Mouse (Mus musculus) embryonic facial prominence, embryonic 15.5 days (tissue): Measurements from ENCODE around the gene Cxcl1. TPM values are rescaled to one million over a fixed set of nuclear protein-coding genes. Genes with fewer than 3 reads are reported as not detected.
A peak's percentile ranks its signal among the peaks of the same experiment; 100 is the strongest.
"Not testable (repeated sequence)": the region's sequence is repeated elsewhere in the genome, so short reads cannot be mapped to it uniquely, and the experiment has no call there.

Experiments used
- ATAC-seq: fragments of 200-750 bp; cut with Nextera tagmentation; 2 replicates; pipeline ENCODE4 v1.8.0; 2017; ENCODE audit warnings: low read depth, moderate TSS enrichment; ENCODE audit not compliant: insufficient number of reproducible peaks, low FRiP score, low TSS enrichment
- H3K27ac ChIP-seq: fragments of 300-500 bp; sonication (generic); replicated peaks from 2 replicates; pipeline ENCODE4 v1.5.1; 2015; ENCODE audit warnings: mild to moderate bottlenecking, inconsistent platforms
- H3K27me3 ChIP-seq: fragments of 300-500 bp; sonication (generic); 2 replicates; pipeline ENCODE4 v1.6.1; 2015; ENCODE audit warnings: inconsistent platforms
- H3K36me3 ChIP-seq: fragments of 300-500 bp; sonication (generic); 2 replicates; pipeline ENCODE4 v1.6.1; 2015; ENCODE audit warnings: mild to moderate bottlenecking, inconsistent platforms
- H3K4me1 ChIP-seq: fragments of 300-500 bp; sonication (generic); 2 replicates; pipeline ENCODE4 v1.6.1; 2015; ENCODE audit warnings: inconsistent platforms
- H3K4me2 ChIP-seq: fragments of 300-500 bp; sonication (generic); replicated peaks from 2 replicates; pipeline ENCODE4 v1.6.1; 2015; ENCODE audit warnings: mild to moderate bottlenecking, inconsistent platforms
- H3K4me3 ChIP-seq: fragments of 300-500 bp; sonication (generic); replicated peaks from 2 replicates; pipeline ENCODE4 v1.5.1; 2015; ENCODE audit warnings: mild to moderate bottlenecking, inconsistent platforms
- H3K9ac ChIP-seq: fragments of 300-500 bp; sonication (generic); 2 replicates; pipeline ENCODE4 v1.6.1; 2015; ENCODE audit warnings: inconsistent platforms
- H3K9me3 ChIP-seq: fragments of 300-500 bp; sonication (generic); replicated peaks from 2 replicates; pipeline ENCODE4 v1.6.1; 2016; ENCODE audit warnings: inconsistent platforms
- whole genome bisulfite sequencing: fragments of 180-500 bp; shearing (Covaris S2); methylation state at CpG from one replicate; pipeline ENCODE4 v1.1.7; 2015; 5-methylcytosine and 5-hydroxymethylcytosine counted together
- polyA plus RNA-seq: library from polyadenylated mRNA; unstranded; fragments of >200 nt; fragmentation: Nextera tagmentation; extraction: Ambion mirVana; gene quantifications from 2 replicates; pipeline ENCODE4 v1.2.1, GENCODE M21; 2015

The Cxcl1 gene
- 1.3 TPM in 2 replicates for polyA plus RNA-seq

DNA sequence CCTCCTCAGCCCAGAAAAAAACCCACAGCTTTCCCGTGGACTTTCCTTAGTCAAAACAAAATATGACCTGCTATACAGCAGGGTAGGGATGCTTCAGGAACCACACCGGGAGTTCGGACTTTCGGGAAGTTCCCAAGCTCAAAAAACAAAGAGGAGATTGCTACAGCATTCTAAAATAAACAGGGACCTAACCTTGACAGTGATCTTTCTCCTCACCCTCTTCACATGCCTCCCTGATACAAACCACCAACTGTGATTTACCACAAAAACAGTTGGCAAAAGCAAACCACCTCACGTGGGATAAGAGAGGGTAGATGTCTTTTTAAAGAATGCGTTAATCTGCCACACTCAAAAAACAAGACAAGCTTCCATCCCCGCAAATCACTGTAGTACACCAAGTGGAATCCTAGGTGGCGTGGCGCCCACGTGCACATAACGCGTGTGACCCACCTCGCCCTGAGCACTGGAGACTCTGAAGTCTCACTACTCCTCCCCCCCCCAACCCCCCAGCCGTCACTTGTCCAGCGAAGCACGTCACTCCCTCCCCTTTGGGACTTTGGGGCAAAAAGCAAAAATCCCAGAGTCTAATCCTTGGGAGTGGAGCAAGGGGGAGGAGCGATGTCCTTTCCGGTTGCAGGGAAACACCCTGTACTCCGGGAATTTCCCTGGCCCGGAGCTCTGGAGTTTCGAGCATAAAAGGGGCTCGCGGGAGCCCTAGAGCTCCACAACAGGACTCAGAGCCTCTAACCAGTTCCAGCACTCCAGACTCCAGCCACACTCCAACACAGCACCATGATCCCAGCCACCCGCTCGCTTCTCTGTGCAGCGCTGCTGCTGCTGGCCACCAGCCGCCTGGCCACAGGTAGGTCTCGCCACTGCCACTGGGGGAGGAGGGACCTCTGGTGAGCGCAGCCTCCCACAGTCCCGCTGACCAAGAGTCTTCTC, at the start of gene Cxcl1:
Gene Cxcl1, plus strand, starts transcription at position 723 of the 945 bp plus-strand sequence.
- H3K4me1 ChIP-seq, result peaks cover 6% of the 10 kb centered on the region; the same call in 1 of the 2 replicates
- H3K9ac ChIP-seq, result peak within 1 kb of the TSS; percentile 39
- no peaks in the 10 kb centered on the region for H3K36me3 ChIP-seq
- no peaks in the 10 kb centered on the region for H3K27me3 ChIP-seq
- peak within 1 kb of the TSS; percentile 50 for H3K4me3 ChIP-seq
- ATAC-seq, result peak; percentile 67
- 8% methylated on average over 30 of the region's 30 CpGs for WGBS
- H3K4me2 ChIP-seq, result peak within 1 kb of the TSS; percentile 92
- no peak within 1 kb of the TSS for H3K27ac ChIP-seq
- no peaks in the 10 kb centered on the region for H3K9me3 ChIP-seq

DNA sequence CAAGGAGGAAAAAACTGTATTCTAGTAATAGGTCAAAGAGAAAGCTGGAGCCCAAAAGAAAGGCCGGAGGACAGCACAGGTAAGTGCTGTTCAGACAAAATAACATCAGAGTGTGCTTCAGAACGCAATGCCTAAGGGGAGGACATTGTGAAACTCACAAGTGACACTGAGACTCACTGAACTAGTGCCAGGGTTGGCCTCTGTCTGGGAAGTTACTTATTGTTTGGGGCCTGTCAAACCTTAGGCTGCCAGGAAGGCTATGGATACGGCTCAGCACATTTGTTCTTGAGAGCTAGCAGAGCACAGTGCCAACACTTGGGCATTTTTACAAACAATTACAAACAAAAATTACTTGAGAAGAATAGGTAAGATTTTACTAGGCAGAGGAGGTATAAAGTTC, 47.1 kb upstream of the Cxcl1 start:
- H3K27me3 ChIP-seq, result no peaks in the 10 kb centered on the region
- H3K4me3 ChIP-seq, result no peak overlapping the region
- H3K9ac ChIP-seq, result no peak overlapping the region
- 63% methylated on average over 3 of the region's 3 CpGs for WGBS
- ATAC-seq, result no peak
- no peaks in the 10 kb centered on the region for H3K4me1 ChIP-seq
- no peaks in the 10 kb centered on the region for H3K9me3 ChIP-seq
- H3K4me2 ChIP-seq, result no peak overlapping the region
- no peak overlapping the region for H3K27ac ChIP-seq
- H3K36me3 ChIP-seq, result no peaks in the 10 kb centered on the region

DNA sequence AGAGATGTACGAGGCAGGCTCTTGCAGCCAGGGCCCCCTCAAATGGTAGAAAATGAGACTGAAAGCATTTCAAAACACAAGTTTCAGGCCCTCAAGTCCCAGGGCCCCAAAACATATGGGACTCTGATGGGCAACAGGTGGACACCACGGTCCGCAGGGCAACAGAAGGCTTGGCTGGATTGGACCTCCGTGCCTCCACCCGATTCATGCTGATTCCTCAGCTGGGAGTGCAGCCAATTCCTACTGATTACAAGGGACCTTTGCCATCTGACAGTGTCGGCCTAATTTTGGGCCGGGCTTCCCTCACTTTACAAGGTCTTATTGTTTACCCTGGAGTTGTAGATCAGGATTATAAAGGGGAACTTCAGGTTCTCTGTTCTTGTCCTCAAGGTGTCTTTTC, 40.9 kb upstream of the Cxcl1 start:
- H3K4me2 ChIP-seq, H3K9me3 ChIP-seq, ATAC-seq, H3K4me3 ChIP-seq, H3K4me1 ChIP-seq, H3K36me3 ChIP-seq, H3K9ac ChIP-seq, H3K27ac ChIP-seq, H3K27me3 ChIP-seq: not testable (repeated sequence)
- WGBS, result 91% methylated on average over 7 of the region's 7 CpGs

DNA sequence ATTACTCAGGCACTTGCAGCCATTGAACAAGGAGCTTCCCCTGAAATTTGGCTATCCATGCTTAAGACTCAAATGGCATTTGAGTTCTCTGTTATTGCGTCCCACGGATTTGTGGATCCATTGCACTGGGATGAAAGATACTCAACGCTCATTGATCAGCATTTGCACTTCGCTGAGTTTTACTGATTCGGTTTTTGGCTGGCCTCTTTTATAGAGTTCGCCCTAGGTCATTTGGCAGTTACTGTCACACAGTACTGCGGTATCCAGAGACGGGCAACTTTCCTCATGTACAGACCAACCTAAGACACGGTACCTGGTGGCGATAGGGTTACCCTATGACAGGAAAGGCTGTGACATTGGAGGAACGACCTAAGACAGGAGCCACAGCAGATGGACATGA, 39.6 kb upstream of the Cxcl1 start:
- H3K27me3 ChIP-seq, H3K27ac ChIP-seq, ATAC-seq, H3K4me1 ChIP-seq, H3K9ac ChIP-seq, H3K9me3 ChIP-seq, H3K4me2 ChIP-seq, H3K36me3 ChIP-seq, H3K4me3 ChIP-seq: not testable (repeated sequence)
- whole genome bisulfite sequencing, result 94% methylated on average over 11 of the region's 11 CpGs

DNA sequence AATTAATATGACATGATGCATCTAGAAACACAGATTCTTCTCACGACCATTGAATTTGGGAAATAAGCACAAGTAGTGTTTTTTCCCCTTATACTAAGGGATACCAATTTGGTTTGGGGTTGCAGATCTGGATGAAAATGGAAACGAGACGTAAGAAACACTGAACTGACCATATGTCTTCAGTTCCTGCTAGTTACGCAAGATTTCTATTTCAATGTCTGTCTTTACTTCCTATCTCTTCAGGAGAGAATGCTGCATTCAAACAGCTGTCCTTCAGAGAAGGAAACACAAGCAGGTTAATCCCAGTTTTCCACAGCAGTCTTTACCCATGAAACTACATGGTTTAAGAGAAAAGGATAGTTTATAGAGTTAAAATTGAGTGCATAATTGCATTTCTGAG, 37.8 kb upstream of the Cxcl1 start:
- no peak for ATAC-seq
- Histone ChIP-seq H3K36me3 (no peaks in the 10 kb centered on the region), H3K27ac (no peak overlapping the region), H3K4me3 (no peak overlapping the region), H3K4me1 (no peaks in the 10 kb centered on the region), H3K4me2 (no peak overlapping the region), H3K9me3 (no peaks in the 10 kb centered on the region), H3K9ac (no peak overlapping the region), H3K27me3 (no peaks in the 10 kb centered on the region)
- WGBS, result 67% methylated on average over 4 of the region's 4 CpGs

DNA sequence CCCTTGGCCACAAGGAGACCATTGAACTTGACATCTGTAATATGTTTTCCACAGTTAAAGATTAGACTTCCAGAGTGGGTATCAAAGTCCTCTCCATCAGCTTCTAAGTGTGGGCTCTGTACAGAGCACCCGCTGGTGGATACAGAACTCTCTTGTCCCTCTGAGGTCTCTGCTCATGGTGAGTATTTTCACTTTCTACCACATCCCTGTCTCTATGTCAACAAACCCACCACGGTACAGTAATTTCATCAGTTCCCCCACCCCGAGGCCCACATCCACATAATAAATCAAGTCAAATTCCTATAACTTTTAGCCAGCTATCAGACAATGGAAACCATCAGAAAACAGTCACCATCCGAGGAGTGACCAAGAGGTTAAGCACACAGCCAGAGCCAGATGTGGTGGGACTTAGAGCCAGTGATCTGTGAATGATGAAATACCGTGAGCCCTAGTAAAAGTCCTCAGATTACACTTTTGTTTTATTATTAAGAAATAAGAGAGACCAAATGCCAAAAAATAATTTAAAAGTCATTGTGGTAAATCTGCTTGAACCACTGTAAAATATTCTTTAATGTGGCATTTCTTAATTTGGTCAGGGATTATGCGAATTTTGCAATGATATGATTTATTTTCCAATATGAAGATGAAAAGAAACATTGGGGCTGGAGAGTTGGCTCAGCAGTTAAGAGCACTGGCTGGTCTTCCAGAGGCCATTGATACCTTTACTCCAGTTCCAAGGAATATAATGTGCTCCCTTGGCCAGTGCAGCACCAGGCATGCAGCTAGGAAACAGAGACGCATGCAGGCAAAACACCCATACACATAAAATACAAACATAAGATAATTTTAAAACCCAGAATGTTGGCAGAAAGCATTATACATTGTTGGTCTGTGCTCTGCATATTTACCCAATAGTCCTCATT, 35.5 kb upstream of the Cxcl1 start:
- H3K27ac ChIP-seq, result no peak overlapping the region
- H3K9me3 ChIP-seq, result no peaks in the 10 kb centered on the region
- no peak overlapping the region for H3K4me3 ChIP-seq
- ATAC-seq, result no peak
- no peaks in the 10 kb centered on the region for H3K27me3 ChIP-seq
- H3K4me2 ChIP-seq, result no peak overlapping the region
- H3K4me1 ChIP-seq, result no peaks in the 10 kb centered on the region
- no peak overlapping the region for H3K9ac ChIP-seq
- WGBS, result 62% methylated on average over 7 of the region's 7 CpGs
- no peaks in the 10 kb centered on the region for H3K36me3 ChIP-seq

DNA sequence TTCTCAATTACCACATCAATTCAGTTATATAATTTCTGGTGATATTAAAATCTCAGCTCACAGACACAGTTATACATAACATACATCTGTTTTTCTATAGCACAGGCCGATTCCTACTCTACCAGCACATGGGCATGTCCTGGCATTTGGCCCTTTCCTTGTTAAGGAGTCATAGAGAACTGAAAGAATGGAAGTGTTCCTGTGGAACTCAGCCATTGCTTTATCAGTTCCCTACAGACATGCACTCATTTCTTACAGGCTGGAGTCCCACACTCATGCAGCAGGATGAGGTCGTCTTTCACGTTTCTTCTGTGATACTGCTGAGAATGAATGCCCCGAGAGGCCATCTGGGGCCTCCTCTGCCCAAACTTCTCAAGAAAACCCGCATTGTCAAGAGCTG, 33.6 kb upstream of the Cxcl1 start:
- H3K4me3 ChIP-seq, result no peak overlapping the region
- H3K9ac ChIP-seq, result no peak overlapping the region
- 58% methylated on average over 5 of the region's 5 CpGs for WGBS
- no peaks in the 10 kb centered on the region for H3K36me3 ChIP-seq
- no peak overlapping the region for H3K27ac ChIP-seq
- no peaks in the 10 kb centered on the region for H3K27me3 ChIP-seq
- H3K4me2 ChIP-seq, result no peak overlapping the region
- no peaks in the 10 kb centered on the region for H3K9me3 ChIP-seq
- no peaks in the 10 kb centered on the region for H3K4me1 ChIP-seq
- no peak for ATAC-seq

DNA sequence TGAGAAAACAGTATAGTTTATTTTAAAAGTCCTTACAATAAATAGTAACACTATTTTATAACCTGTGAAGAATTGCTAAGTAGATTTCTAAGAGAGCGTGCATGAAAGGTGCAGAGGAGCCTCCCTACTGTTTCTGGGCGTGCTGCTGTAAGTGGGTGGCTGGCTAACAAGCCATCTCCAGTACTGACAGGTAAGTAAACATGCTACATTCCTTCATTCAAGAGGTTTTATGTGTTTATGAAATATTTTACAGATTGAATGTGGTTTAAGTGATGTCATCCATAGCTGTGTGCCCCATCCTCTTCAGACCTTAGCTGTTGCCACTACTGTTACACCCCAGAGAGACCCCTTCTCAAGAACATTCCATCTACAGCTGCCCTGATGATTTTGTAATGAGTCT, 32.6 kb upstream of the Cxcl1 start:
- 80% methylated on average over 2 of the region's 2 CpGs for WGBS
- H3K4me1 ChIP-seq, result no peaks in the 10 kb centered on the region
- H3K4me3 ChIP-seq, result no peak overlapping the region
- H3K27ac ChIP-seq, result no peak overlapping the region
- no peak overlapping the region for H3K4me2 ChIP-seq
- H3K27me3 ChIP-seq, result no peaks in the 10 kb centered on the region
- no peaks in the 10 kb centered on the region for H3K9me3 ChIP-seq
- no peak overlapping the region for H3K9ac ChIP-seq
- no peaks in the 10 kb centered on the region for H3K36me3 ChIP-seq
- ATAC-seq, result no peak

DNA sequence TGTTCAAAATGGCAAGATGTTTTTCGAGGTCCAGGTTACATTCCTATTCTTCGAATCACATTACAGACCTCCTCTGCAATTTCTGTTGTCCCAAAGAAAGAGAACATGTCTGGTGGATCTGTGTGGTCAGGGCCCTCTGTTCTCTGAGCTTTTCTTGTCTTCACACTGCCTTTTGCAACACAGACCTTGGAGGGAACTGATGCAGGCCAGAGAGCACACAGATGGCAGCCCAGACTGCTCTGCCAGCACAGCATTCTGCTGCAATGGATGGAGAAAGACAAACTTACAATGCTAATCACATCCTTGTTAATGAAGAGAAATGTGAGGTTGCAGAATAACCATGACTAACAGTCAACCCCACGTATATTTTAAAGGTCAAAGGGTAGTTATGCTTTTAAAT, 32.0 kb upstream of the Cxcl1 start:
- WGBS, result 72% methylated on average over 3 of the region's 3 CpGs
- no peak for ATAC-seq
- Histone ChIP-seq H3K9me3 (no peaks in the 10 kb centered on the region), H3K9ac (no peak overlapping the region), H3K4me1 (no peaks in the 10 kb centered on the region), H3K4me3 (no peak overlapping the region), H3K27ac (no peak overlapping the region), H3K36me3 (no peaks in the 10 kb centered on the region), H3K4me2 (no peak overlapping the region), H3K27me3 (no peaks in the 10 kb centered on the region)

DNA sequence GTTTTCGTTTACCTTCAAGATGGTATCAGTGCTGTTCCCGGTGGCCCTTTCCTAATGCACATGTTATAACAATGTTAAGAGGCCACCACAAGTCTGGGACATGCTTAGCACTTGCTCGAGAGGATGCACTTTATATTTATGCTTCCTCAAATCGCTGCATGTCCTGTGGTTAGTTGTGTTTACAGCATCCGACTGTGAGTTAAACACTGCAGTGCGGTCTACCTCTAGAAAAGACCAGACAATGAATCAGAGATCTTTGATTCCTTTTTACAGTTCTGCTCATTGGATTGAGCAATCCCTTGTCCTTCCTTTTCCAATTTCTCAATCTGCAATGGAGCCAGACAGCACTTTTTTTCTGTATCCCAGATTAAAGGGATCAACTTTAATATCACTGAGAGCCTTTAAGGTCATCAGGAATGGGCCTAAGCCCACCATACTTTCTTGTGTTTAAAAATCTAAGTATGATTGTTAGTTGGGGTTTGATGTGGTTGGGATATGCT, 29.1 kb upstream of the Cxcl1 start:
- ATAC-seq, result no peak
- H3K4me3 ChIP-seq, result no peak overlapping the region
- H3K4me1 ChIP-seq, result no peaks in the 10 kb centered on the region
- H3K9ac ChIP-seq, result no peak overlapping the region
- no peaks in the 10 kb centered on the region for H3K9me3 ChIP-seq
- H3K27me3 ChIP-seq, result no peaks in the 10 kb centered on the region
- no peak overlapping the region for H3K4me2 ChIP-seq
- H3K27ac ChIP-seq, result no peak overlapping the region
- WGBS, result 67% methylated on average over 6 of the region's 6 CpGs
- no peaks in the 10 kb centered on the region for H3K36me3 ChIP-seq

DNA sequence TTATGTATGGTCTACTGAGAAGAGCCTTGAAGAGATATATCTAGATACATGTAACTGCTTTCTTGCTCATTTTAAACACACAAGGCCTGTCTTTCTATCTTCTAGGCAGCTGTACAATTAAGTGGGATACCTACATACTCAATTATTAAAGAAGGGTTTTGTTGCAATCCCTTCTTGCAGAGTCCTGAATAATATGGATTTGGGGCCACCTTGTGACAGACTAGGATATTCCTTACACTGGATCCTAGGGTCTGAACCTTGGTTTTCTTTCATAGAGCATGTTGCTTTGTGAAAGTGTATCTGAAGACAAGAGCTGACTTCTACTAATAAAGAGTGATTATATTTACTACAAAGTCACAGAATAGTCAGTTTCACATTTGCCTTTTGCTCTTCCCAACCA, 24.3 kb upstream of the Cxcl1 start:
- ATAC-seq, result no peak
- Histone ChIP-seq H3K4me1 (no peaks in the 10 kb centered on the region), H3K4me3 (no peak overlapping the region), H3K9me3 (no peaks in the 10 kb centered on the region), H3K36me3 (no peaks in the 10 kb centered on the region), H3K27me3 (no peaks in the 10 kb centered on the region), H3K27ac (no peak overlapping the region), H3K4me2 (no peak overlapping the region), H3K9ac (no peak overlapping the region)
